Mouse (Mus musculus) embryonic fibroblast, embryonic 13.5 days (primary cell): Measurements from ENCODE around the gene Mrpl17.

ENCODE experiments used
- CTCF ChIP-seq: IDR thresholded peaks from 2 replicates; pipeline ENCODE4 v1.5.1; 2011; ENCODE audit warnings: mild to moderate bottlenecking, control low read depth, low read length, moderate library complexity, borderline replicate concordance; ENCODE audit not compliant: insufficient read depth
- POLR2A ChIP-seq: IDR thresholded peaks from 2 replicates; pipeline ENCODE4 v1.6.1; 2011; ENCODE audit warnings: low read depth, mild to moderate bottlenecking, control low read depth, low read length, moderate library complexity

- no peak for TF ChIP-seq CTCF
- TF ChIP-seq POLR2A = peak; percentile 57
Measured at GRCm38 (mm10) chr7:105787285-105788140, 23.4 kb downstream of the Mrpl17 start, which contains the start of gene Dchs1.
